Mouse (Mus musculus): ENCODE results near the gene Prdm9. TPM values are rescaled to one million over a fixed set of nuclear protein-coding genes. Genes with fewer than 3 reads are reported as not detected.

Prdm9 gene
- total and polyA plus RNA-seq, 3 experiments, result 4.4 to 6.6 (median 5.0) TPM

DNA sequence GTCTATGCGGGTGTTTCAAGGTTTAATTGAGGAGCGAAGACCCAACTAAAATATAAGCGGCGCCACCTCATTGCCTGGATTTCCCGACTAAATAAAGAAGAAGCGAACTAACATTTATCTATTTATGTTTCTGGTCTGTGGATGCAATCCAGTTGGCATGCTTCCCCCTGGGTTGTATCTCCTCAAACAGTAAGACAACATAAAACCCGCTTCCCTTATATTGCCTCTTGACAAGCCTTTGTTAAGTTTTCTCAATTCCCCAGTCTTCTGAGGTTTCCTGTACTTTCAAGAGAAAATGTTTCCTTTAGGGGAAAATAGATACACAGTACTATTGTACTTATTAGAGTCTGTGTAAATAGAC is 65.4 kb downstream of the Prdm9 start:
- TF ChIP-seq TBP (conservative IDR thresholded peaks at IDR 0.05; ENCODE audit: low read depth, low read length) (no peak), MAX (IDR thresholded peaks at IDR 0.05; ENCODE audit: low read length) (no peak), CHD1 (IDR thresholded peaks at IDR 0.05; ENCODE audit: low read depth, low read length) (no peak), CHD2 (IDR thresholded peaks at IDR 0.05; ENCODE audit: low read length) (no peak), RCOR1 (conservative IDR thresholded peaks at IDR 0.05; ENCODE audit: low read depth, low read length) (no peak), ZKSCAN1 (IDR thresholded peaks at IDR 0.05; ENCODE audit: borderline replicate concordance, low read depth, low read length) (no peak), USF1 (IDR thresholded peaks at IDR 0.05; ENCODE audit: low read depth, low read length) (no peak), MAFK (IDR thresholded peaks at IDR 0.05; ENCODE audit: insufficient replicate concordance, low read length) (no peak), ZMIZ1 (IDR thresholded peaks at IDR 0.05; ENCODE audit: low read depth, low read length) (no peak)
- in situ Hi-C loops (cut with MboI; ENCODE audit: low pct_ligation_motif_present, low pct_unique_long_range_greater_than_20kb, low sequenced_read_pairs), result no loop called here
- dilution Hi-C loops (cut with MboI; ENCODE audit: extremely low pct_ligation_motif_present, extremely low pct_unique_long_range_greater_than_20kb, low sequenced_read_pairs), result no loop called here
- Histone ChIP-seq H3K4me2 (ENCODE audit: insufficient read depth, low read depth, poor library complexity, severe bottlenecking) (peak overlapping the region; percentile 97), H3K4me3 (replicated peaks in 1 of 3; ENCODE audit: low read depth in 2 of 3, low read length in 2 of 3, poor library complexity in 1 of 3) (peak overlapping the region; percentile 65 to 98 (median 84)), H3K9ac (ENCODE audit: insufficient read depth, low read depth) (peak overlapping the region; percentile 67), H3K36me3 (replicated peaks in 1 of 2; ENCODE audit: control insufficient read depth in 1 of 2, insufficient read depth in 1 of 2, low read length in 1 of 2) (peaks cover 16 to 48% of the 10 kb centered on the region in 2 experiments), H3K27me3 (replicated peaks) (no peaks in the 10 kb centered on the region), H3K79me2 (replicated peaks; ENCODE audit: control insufficient read depth, extremely low read depth, insufficient read depth, poor library complexity, severe bottlenecking) (peaks cover 59% of the 10 kb centered on the region), H3K27ac (ENCODE audit: insufficient read depth, low read depth) (peak overlapping the region; percentile 42; the same call in 1 of the 2 replicates), H3K4me1 (ENCODE audit: control insufficient read depth in 1 of 2, insufficient read depth in 2 of 2) (peaks cover 4 to 31% of the 10 kb centered on the region in 2 experiments; a peak in 3 of 4 replicates), H3K9me3 (replicated peaks; ENCODE audit: low read length) (no peaks in the 10 kb centered on the region)
- DNase-seq (ENCODE audit: extremely low read depth), result no peak

DNA sequence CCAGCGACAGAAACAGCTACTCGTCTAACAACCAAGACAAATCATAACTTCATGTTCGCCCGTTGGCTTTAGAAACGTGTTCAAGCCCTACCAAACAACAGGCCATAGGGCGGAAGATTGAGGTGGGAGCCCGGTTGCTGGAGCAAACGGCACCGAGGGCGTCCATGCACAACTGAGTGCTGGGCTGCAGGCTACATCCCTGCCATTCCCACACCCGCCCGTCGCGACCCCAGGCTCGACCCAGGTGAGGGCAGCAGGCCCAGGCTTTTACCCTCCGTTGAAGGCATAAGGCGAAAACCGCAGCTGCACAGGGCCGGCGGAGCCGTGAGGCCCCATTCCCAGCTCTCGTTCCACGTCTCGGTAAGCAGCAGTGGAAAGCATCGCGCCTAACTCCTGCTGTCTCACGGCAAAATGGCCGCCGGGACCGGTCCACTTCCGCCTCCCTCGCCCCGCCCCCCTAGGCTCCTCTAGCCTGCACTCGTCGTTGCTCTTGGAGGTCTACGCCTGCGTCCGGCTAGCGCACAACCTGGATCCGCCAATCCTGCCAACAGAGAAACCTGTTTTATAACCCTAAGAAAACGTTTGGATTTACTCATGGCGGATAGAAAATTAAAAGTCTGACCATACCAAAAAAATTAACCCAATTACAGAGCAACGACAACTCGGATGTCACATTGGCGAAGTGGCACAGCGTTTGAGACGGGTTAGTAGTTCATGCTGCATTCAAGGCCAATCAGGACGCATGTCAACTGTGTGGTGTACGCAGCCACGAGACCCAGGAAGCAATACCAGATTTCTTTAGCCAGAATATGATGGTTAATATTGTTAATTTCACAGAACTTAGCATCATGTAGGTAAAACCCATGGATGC is 66.0 kb downstream of the Prdm9 start:
- Histone ChIP-seq H3K9ac (ENCODE audit: insufficient read depth, low read depth) (peak overlapping the region; percentile 67), H3K4me2 (ENCODE audit: insufficient read depth, low read depth, poor library complexity, severe bottlenecking) (peak overlapping the region; percentile 97), H3K9me3 (replicated peaks; ENCODE audit: low read length) (no peaks in the 10 kb centered on the region), H3K36me3 (replicated peaks in 1 of 2; ENCODE audit: control insufficient read depth in 1 of 2, insufficient read depth in 1 of 2, low read length in 1 of 2) (peaks cover 21 to 50% of the 10 kb centered on the region in 2 experiments), H3K4me1 (ENCODE audit: control insufficient read depth in 1 of 2, insufficient read depth in 2 of 2) (peaks cover 4 to 31% of the 10 kb centered on the region in 2 experiments; a peak in 3 of 4 replicates), H3K4me3 (replicated peaks in 1 of 3; ENCODE audit: low read depth in 2 of 3, low read length in 2 of 3, poor library complexity in 1 of 3) (peak overlapping the region; percentile 84 to 98 (median 94)), H3K27me3 (replicated peaks) (no peaks in the 10 kb centered on the region), H3K27ac (ENCODE audit: insufficient read depth, low read depth) (peak overlapping the region; percentile 72), H3K79me2 (replicated peaks; ENCODE audit: control insufficient read depth, extremely low read depth, insufficient read depth, poor library complexity, severe bottlenecking) (peaks cover 63% of the 10 kb centered on the region)
- dilution Hi-C loops (cut with MboI; ENCODE audit: extremely low pct_ligation_motif_present, extremely low pct_unique_long_range_greater_than_20kb, low sequenced_read_pairs) (no loop called here), in situ Hi-C loops (cut with MboI; ENCODE audit: low pct_ligation_motif_present, low pct_unique_long_range_greater_than_20kb, low sequenced_read_pairs) (no loop called here)
- DNase-seq (ENCODE audit: extremely low read depth), result peak; percentile 92
- no peak for TF ChIP-seq PAX5 (IDR thresholded peaks at IDR 0.05; ENCODE audit: low read length)
- no peak for TF ChIP-seq USF2 (conservative IDR thresholded peaks at IDR 0.05; ENCODE audit: low read depth, low read length)
- peak; percentile 90 for TF ChIP-seq TCF12 (IDR thresholded peaks at IDR 0.05; ENCODE audit: low read depth, low read length)
- TF ChIP-seq ZNF384 (IDR thresholded peaks at IDR 0.05; ENCODE audit: low read depth, low read length), result no peak
- TF ChIP-seq POLR2AphosphoS2 (IDR thresholded peaks at IDR 0.05; ENCODE audit: low read depth, low read length), result peak; percentile 76; the same call in 1 of the 2 replicates
- TF ChIP-seq RAD21 (IDR thresholded peaks at IDR 0.05; ENCODE audit: low read depth, low read length), result no peak
- no peak for TF ChIP-seq CTCF (conservative IDR thresholded peaks at IDR 0.05 in 1 of 2, IDR thresholded peaks at IDR 0.05 in 1 of 2; ENCODE audit: low read depth in 2 of 2, low read length in 2 of 2)
- no peak for TF ChIP-seq JUND (conservative IDR thresholded peaks at IDR 0.05; ENCODE audit: low read depth, low read length)
- peak; percentile 87 for TF ChIP-seq NELFE (IDR thresholded peaks at IDR 0.05; ENCODE audit: low read depth, low read length)
- TF ChIP-seq TBP (conservative IDR thresholded peaks at IDR 0.05; ENCODE audit: low read depth, low read length), result peak; percentile 53; the same call in 1 of the 2 replicates
- TF ChIP-seq SMC3 (IDR thresholded peaks at IDR 0.05; ENCODE audit: low read depth, low read length), result no peak
- TF ChIP-seq JUN (IDR thresholded peaks at IDR 0.05; ENCODE audit: insufficient read depth, low read depth, low read length), result no peak
- no peak for TF ChIP-seq CHD2 (IDR thresholded peaks at IDR 0.05; ENCODE audit: low read length)
- no peak for TF ChIP-seq MAZ (IDR thresholded peaks at IDR 0.05; ENCODE audit: low read depth, low read length)
- no peak for TF ChIP-seq RCOR1 (conservative IDR thresholded peaks at IDR 0.05; ENCODE audit: low read depth, low read length)
- peak; percentile 90 for TF ChIP-seq HCFC1 (IDR thresholded peaks at IDR 0.05; ENCODE audit: low read depth, low read length)
- TF ChIP-seq UBTF (IDR thresholded peaks at IDR 0.05; ENCODE audit: low read depth, low read length), result no peak
- TF ChIP-seq ETS1 (conservative IDR thresholded peaks at IDR 0.05; ENCODE audit: low read depth, low read length), result no peak
- peak; percentile 71; the same call in 1 of the 2 replicates for TF ChIP-seq KAT2A (IDR thresholded peaks at IDR 0.05; ENCODE audit: insufficient replicate concordance, low read length)
- no peak; the same call in 1 of the 2 replicates for TF ChIP-seq IRF4 (IDR thresholded peaks at IDR 0.05; ENCODE audit: low read depth, low read length)
- TF ChIP-seq MXI1 (IDR thresholded peaks at IDR 0.05; ENCODE audit: low read depth, low read length), result peak; percentile 91
- TF ChIP-seq CHD1 (IDR thresholded peaks at IDR 0.05; ENCODE audit: low read depth, low read length), result no peak
- peak; percentile 62 for TF ChIP-seq MYC (IDR thresholded peaks at IDR 0.05; ENCODE audit: low read depth, low read length)
- peak; percentile 86 for TF ChIP-seq POLR2A (IDR thresholded peaks at IDR 0.05; ENCODE audit: low read depth, low read length)
- TF ChIP-seq ELF1 (IDR thresholded peaks at IDR 0.05; ENCODE audit: low read depth, low read length), result peak; percentile 95
- TF ChIP-seq BHLHE40 (IDR thresholded peaks at IDR 0.05; ENCODE audit: low read depth, low read length), result no peak
- TF ChIP-seq ZMIZ1 (IDR thresholded peaks at IDR 0.05; ENCODE audit: low read depth, low read length), result peak; percentile 72

All from CH12.LX (cell line).